Mouse (Mus musculus) heart, postnatal 0 days (tissue): ENCODE results near the gene Nebl.

Experiments used
- CTCF ChIP-seq: IDR thresholded peaks from 2 replicates; pipeline ENCODE4 v1.5.1; 2016; ENCODE audit warnings: antibody characterized with exemption, control low read depth, low read depth
- EP300 ChIP-seq: IDR thresholded peaks from 2 replicates; pipeline ENCODE4 v1.6.1; 2016; ENCODE audit warnings: antibody characterized with exemption, low read depth

DNA sequence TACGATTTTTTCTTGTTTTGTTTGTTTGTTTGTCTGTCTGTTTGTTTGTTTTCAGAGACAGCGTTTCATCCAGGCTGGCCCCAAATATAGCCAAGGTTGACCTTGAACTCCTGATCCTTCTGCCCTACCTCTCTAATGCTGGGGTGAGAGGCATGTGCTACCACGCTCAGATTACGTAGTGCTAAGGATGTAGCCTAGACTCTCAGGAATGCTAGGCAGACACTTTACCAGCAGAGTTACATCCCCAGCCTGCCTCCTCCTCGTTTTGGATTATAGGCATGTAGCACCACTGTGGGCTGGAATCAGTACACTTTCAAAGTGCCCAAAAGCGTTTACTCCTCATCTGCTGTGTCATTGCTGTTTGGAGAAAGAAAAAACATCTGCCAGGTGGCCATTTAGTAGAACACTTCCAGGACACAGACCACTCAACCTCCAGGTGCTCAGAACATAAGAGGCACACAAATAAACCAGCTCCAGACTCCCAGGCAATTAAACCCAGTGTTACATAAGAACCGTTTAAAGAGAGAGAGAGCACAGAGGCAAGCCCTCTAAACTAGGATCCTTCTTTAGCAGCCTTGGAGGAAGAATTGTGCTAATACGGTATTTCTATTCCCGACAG is 16.0 kb downstream of the Nebl start:
- TF ChIP-seq CTCF: no peak
- no peak for TF ChIP-seq EP300
